Mouse (Mus musculus): ENCODE measurements around the gene Fam173b. TPM values are rescaled to one million over a fixed set of nuclear protein-coding genes. Genes with fewer than 3 reads are reported as not detected.

Fam173b gene
- polyA plus RNA-seq, 1 experiment from 2014 or later = 10.2 TPM

Other genes with a start within 250 kb of the Fam173b start
- gene Ankrd33b, start 234.1 kb upstream of the Fam173b start, polyA plus RNA-seq (2015; fragmentation: Nextera tagmentation; extraction: Ambion mirVana) = 0.39 and 0.53 TPM in 2 replicates
- 0.98 and 1.2 TPM in 2 replicates for gene Ropn1l, start 148.1 kb upstream of the Fam173b start, polyA plus RNA-seq (2015; fragmentation: Nextera tagmentation; extraction: Ambion mirVana)
- 95.4 and 96.8 TPM in 2 replicates for gene March6, start 70.8 kb upstream of the Fam173b start, polyA plus RNA-seq (2015; fragmentation: Nextera tagmentation; extraction: Ambion mirVana)
- 8.6 and 8.9 TPM in 2 replicates for gene Cmbl, start 36.5 kb upstream of the Fam173b start, polyA plus RNA-seq (2015; fragmentation: Nextera tagmentation; extraction: Ambion mirVana)
- gene Cct5, start within 50 bp of the Fam173b start, polyA plus RNA-seq (2015; fragmentation: Nextera tagmentation; extraction: Ambion mirVana) = 538 and 575 TPM in 2 replicates

Data from forebrain, embryonic 16.5 days (tissue).